29 mouse cellular contexts compared by ENCODE assay signal in genomic region chr16:59463973-59464372, GRCm38 (mm10). TPM values are rescaled to one million over a fixed set of nuclear protein-coding genes. Genes with fewer than 3 reads are reported as not detected.
"Had no signal": no experiment of that assay in that cellular context is flagged by ENCODE, and none has a peak within 500 bp of the region (broad histone marks: within the 10 kb centered on the region; RNA-seq: fewer than 3 reads in every experiment).

No protein-coding gene starts in this region.

- ATAC-seq: liver, postnatal 0 days; lung, postnatal 0 days; midbrain, embryonic 13.5 days; midbrain, embryonic 15.5 days had no signal

- H3K36me3 ChIP-seq: liver, embryonic 13.5 days; liver, embryonic 15.5 days; lung, embryonic 15.5 days; midbrain, embryonic 13.5 days; midbrain, embryonic 15.5 days had no signal

- H3K9ac ChIP-seq: liver, embryonic 13.5 days; liver, embryonic 15.5 days; liver, postnatal 0 days; lung, embryonic 15.5 days; midbrain, embryonic 13.5 days; midbrain, embryonic 15.5 days had no signal

- H3K27me3 ChIP-seq: liver, embryonic 13.5 days; liver, embryonic 15.5 days; lung, embryonic 15.5 days; megakaryocyte, embryonic 14.5 days; midbrain, embryonic 13.5 days; midbrain, embryonic 15.5 days had no signal

- H3K27ac ChIP-seq: liver, embryonic 13.5 days; liver, embryonic 15.5 days; lung, embryonic 15.5 days; macrophage; midbrain, embryonic 13.5 days; midbrain, embryonic 15.5 days had no signal

- H3K9me3 ChIP-seq: liver, embryonic 13.5 days; liver, embryonic 15.5 days; lung, embryonic 15.5 days; midbrain, embryonic 15.5 days had no signal

- H3K4me2 ChIP-seq: liver, embryonic 11.5 days; liver, embryonic 13.5 days; liver, embryonic 15.5 days; lung, embryonic 15.5 days; midbrain, embryonic 11.5 days; midbrain, embryonic 13.5 days; midbrain, embryonic 15.5 days had no signal

- DNase-seq: liver, embryonic 13.5 days; liver, postnatal 0 days; lung, adult 2 months; lung, postnatal 14 days; lung, postnatal 36 days; right cerebral cortex, adult 18-20 months; right cerebral cortex, postnatal 25 days; right cerebral cortex, postnatal 4 days; spleen, adult 18-20 months; thymus, adult 2 months; thymus, postnatal 25 days; thymus, postnatal 4 days had no signal

- H3K4me3 ChIP-seq: liver, embryonic 13.5 days; liver, embryonic 15.5 days; lung, embryonic 15.5 days; megakaryocyte, embryonic 14.5 days; midbrain, embryonic 13.5 days; midbrain, embryonic 15.5 days had no signal

- H3K4me1 ChIP-seq: liver, embryonic 13.5 days; liver, embryonic 15.5 days; lung, embryonic 15.5 days; megakaryocyte, embryonic 14.5 days; midbrain, embryonic 13.5 days; midbrain, embryonic 15.5 days had no signal

RNA-seq across cellular contexts. Expression of gene Gabrr3, which starts 56.8 kb away (rescaled TPM):
- total RNA-seq: megakaryocyte progenitor cell, adult 5-6 weeks; monocyte, adult 5-6 weeks had no signal
- polyA plus RNA-seq: liver, embryonic 11.5 days; liver, embryonic 13.5 days; liver, embryonic 15.5 days; liver, postnatal 0 days; lung, adult 2 months; lung, embryonic 15.5 days; lung, postnatal 0 days; macrophage; midbrain, postnatal 0 days; neural tube, embryonic 11.5 days; small intestine, adult 2 months; stomach, embryonic 14.5 days; stomach, embryonic 16.5 days; urinary bladder, adult 2 months had no signal
